Mouse (Mus musculus) kidney, adult 2 months (tissue): ENCODE measurements around the gene Hmces.

ENCODE experiments used
- CTCF ChIP-seq: fragments of 200-500 bp; conservative IDR thresholded peaks from 2 replicates; pipeline ENCODE4 v1.5.1; 2011; ENCODE audit warnings: low read depth, mild to moderate bottlenecking, control low read depth, low read length, moderate library complexity, mixed read lengths; ENCODE audit not compliant: insufficient read depth, insufficient read length
- POLR2A ChIP-seq: fragments of 200-500 bp; IDR thresholded peaks from one replicate; pipeline ENCODE4 v1.6.1; 2011; ENCODE audit warnings: low read depth, low read length, control low read depth

DNA sequence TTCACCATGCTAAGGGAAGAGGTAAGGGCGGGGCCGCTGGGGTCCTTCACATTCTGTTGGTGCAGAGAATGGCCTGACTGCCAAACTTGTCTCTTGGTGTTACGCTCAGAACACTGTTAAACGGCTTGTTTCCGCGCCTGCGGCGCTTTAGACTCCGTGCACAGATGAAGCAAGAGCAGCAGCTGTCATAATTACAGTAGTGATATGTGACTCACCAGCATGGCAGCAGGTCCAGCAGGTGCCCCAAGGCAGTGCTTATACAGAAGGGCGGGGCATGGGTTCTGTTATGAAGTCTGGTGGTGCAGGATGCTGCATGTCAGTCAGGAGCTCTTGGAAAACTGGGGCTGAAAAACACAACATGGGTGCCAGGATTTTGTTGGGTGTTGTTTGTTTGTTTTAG, 15.7 kb upstream of the Hmces start:
- TF ChIP-seq POLR2A, result no peak
- TF ChIP-seq CTCF, result no peak
